Mouse (Mus musculus): ENCODE results near the gene Frmd4a. TPM values are rescaled to one million over a fixed set of nuclear protein-coding genes. Genes with fewer than 3 reads are reported as not detected.
A peak's percentile ranks its signal among the peaks of the same experiment; 100 is the strongest.

The Frmd4a gene
- polyA plus RNA-seq, 1 experiment from 2014 or later = 44.5 TPM

DNA sequence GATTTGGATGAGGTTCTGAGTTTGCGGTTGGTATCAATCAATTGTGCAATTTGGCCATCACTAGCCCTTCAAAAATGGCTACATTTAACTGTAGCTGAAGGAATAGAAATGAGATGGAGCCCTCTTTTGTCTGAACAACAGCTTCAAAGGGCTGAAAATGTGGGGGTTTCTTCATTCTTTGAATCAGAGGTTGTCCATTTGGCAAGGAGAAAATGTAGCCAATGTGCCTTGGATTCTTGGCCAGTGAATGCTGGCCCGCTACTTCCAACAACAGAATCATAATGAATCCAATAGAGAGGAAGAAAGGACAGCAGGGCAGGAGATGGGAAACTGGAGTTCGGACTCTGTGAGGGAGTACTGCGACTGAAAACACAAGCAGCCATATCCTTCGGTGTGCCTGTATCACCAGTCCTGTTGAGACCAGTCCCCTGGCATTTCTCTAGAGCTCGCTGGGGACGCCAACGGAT lies 19.2 kb downstream of the Frmd4a start:
- Histone ChIP-seq H3K36me3 (ENCODE audit: control insufficient read depth, insufficient read depth, low read length) (no peaks in the 10 kb centered on the region), H3K27me3 (ENCODE audit: control insufficient read depth, insufficient read depth, low read length) (no peaks in the 10 kb centered on the region), H3K4me1 (ENCODE audit: control insufficient read depth, insufficient read depth, low read length) (no peaks in the 10 kb centered on the region), H3K27ac (ENCODE audit: low read depth, low read length) (no peak overlapping the region), H3K4me2 (ENCODE audit: low read depth) (no peak overlapping the region), H3K4me3 (ENCODE audit: low read depth, low read length) (no peak overlapping the region), H3K9me3 (ENCODE audit: control insufficient read depth, low read length) (no peaks in the 10 kb centered on the region), H3K9ac (ENCODE audit: low read length) (no peak overlapping the region)
- ATAC-seq (ENCODE audit: insufficient read depth, low FRiP score, low TSS enrichment) = no peak
- DNase-seq (ENCODE audit: low spot score) = no peak
- WGBS = 95% methylated on average over 8 of the region's 8 CpGs

DNA sequence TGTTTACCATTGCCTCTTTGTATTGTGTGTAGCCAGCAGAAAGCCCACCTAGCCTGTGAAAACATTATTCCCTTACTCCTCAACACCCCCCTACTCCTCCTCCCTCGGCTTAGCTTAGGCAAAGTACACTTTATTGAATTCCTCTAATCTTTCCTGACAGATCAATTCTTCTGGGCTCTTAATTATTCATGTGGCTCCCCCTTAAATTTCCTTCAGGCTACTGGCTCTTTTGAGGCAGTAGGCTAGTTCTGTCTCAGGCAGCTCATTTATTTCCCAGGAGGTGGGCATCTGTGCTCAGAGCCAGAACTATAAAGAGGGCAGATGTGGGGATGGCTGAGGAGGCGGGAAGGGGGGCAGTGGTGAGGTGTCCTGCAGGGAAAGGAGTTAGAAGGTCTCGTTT lies 24.5 kb downstream of the Frmd4a start:
- Histone ChIP-seq H3K9ac (ENCODE audit: low read length) (no peak overlapping the region), H3K27ac (ENCODE audit: low read depth, low read length) (no peak overlapping the region), H3K4me2 (ENCODE audit: low read depth) (no peak overlapping the region), H3K9me3 (ENCODE audit: control insufficient read depth, low read length) (no peaks in the 10 kb centered on the region), H3K4me1 (ENCODE audit: control insufficient read depth, insufficient read depth, low read length) (no peaks in the 10 kb centered on the region), H3K27me3 (ENCODE audit: control insufficient read depth, insufficient read depth, low read length) (no peaks in the 10 kb centered on the region), H3K4me3 (ENCODE audit: low read depth, low read length) (no peak overlapping the region), H3K36me3 (ENCODE audit: control insufficient read depth, insufficient read depth, low read length) (no peaks in the 10 kb centered on the region)
- DNase-seq (ENCODE audit: low spot score) = peak; percentile 42
- 20% methylated on average over 3 of the region's 3 CpGs for WGBS
- peak; percentile 78; the same call in 1 of the 2 replicates for ATAC-seq (ENCODE audit: insufficient read depth, low FRiP score, low TSS enrichment)

DNA sequence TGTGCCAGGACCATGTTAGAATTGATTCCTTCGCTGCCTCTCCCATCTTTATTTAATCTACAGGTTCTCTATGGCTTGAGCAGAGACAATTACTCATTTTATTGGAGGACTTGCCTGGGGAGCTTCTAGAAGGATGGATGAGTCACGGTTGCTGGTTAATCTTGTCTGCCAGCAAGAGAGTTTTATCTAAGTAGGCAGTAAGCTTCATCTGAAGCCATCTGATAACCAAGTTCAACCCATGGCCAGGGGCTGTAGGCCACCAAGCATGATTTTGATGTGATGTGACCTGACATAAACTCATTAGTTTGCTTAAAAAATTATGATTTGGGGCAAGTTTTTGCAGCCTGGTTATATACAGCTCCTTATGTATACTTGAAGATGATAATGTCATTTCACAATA lies 38.0 kb downstream of the Frmd4a start:
- Histone ChIP-seq H3K4me2 (ENCODE audit: low read depth) (no peak overlapping the region), H3K4me3 (ENCODE audit: low read depth, low read length) (no peak overlapping the region), H3K36me3 (ENCODE audit: control insufficient read depth, insufficient read depth, low read length) (no peaks in the 10 kb centered on the region), H3K4me1 (ENCODE audit: control insufficient read depth, insufficient read depth, low read length) (no peaks in the 10 kb centered on the region), H3K9me3 (ENCODE audit: control insufficient read depth, low read length) (no peaks in the 10 kb centered on the region), H3K9ac (ENCODE audit: low read length) (no peak overlapping the region), H3K27me3 (ENCODE audit: control insufficient read depth, insufficient read depth, low read length) (no peaks in the 10 kb centered on the region), H3K27ac (ENCODE audit: low read depth, low read length) (no peak overlapping the region)
- ATAC-seq (ENCODE audit: insufficient read depth, low FRiP score, low TSS enrichment) (no peak), DNase-seq (ENCODE audit: low spot score) (no peak)
- WGBS = 85% methylated on average over 2 of the region's 2 CpGs

- Histone ChIP-seq H3K4me1 (ENCODE audit: control insufficient read depth, insufficient read depth, low read length) (no peaks in the 10 kb centered on the region), H3K4me2 (ENCODE audit: low read depth) (no peak overlapping the region), H3K27ac (ENCODE audit: low read depth, low read length) (no peak overlapping the region), H3K36me3 (ENCODE audit: control insufficient read depth, insufficient read depth, low read length) (no peaks in the 10 kb centered on the region), H3K27me3 (ENCODE audit: control insufficient read depth, insufficient read depth, low read length) (no peaks in the 10 kb centered on the region), H3K9ac (ENCODE audit: low read length) (no peak overlapping the region), H3K4me3 (ENCODE audit: low read depth, low read length) (no peak overlapping the region), H3K9me3 (ENCODE audit: control insufficient read depth, low read length) (no peaks in the 10 kb centered on the region)
- 45% methylated on average over 2 of the region's 2 CpGs for WGBS
- DNase-seq (ENCODE audit: low spot score) = no peak
- no peak for ATAC-seq (ENCODE audit: insufficient read depth, low FRiP score, low TSS enrichment)
These were observed 43.2 kb downstream of the Frmd4a start for GRCm38 (mm10) chr2:4060675-4061074.

DNA sequence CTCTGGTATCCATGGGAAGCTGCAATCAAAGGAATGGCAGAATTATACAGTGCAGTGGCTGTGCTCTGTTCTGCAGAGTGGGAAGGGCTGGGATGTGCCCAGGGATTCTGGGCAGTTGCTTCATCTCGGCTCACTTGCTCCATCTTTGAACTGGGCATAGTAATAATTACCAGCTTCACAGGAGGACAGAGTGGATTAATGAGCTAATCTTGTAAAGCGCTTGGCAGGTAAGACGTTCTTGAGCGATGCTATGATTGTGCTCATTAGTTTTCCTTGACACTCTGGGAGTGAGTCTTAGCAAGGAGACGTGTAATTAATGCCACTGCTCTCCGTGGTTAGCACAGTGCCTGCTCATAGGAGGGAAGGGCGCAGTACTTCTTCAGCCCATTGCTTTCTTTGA lies 54.3 kb downstream of the Frmd4a start:
- Histone ChIP-seq H3K9ac (ENCODE audit: low read length) (no peak overlapping the region), H3K4me1 (ENCODE audit: control insufficient read depth, insufficient read depth, low read length) (no peaks in the 10 kb centered on the region), H3K4me3 (ENCODE audit: low read depth, low read length) (no peak overlapping the region), H3K27me3 (ENCODE audit: control insufficient read depth, insufficient read depth, low read length) (no peaks in the 10 kb centered on the region), H3K4me2 (ENCODE audit: low read depth) (no peak overlapping the region), H3K36me3 (ENCODE audit: control insufficient read depth, insufficient read depth, low read length) (no peaks in the 10 kb centered on the region), H3K9me3 (ENCODE audit: control insufficient read depth, low read length) (no peaks in the 10 kb centered on the region), H3K27ac (ENCODE audit: low read depth, low read length) (no peak overlapping the region)
- 68% methylated on average over 7 of the region's 7 CpGs for WGBS
- no peak for DNase-seq (ENCODE audit: low spot score)
- no peak for ATAC-seq (ENCODE audit: insufficient read depth, low FRiP score, low TSS enrichment)

GRCm38 (mm10) chr2:4083877-4084276 lies 66.4 kb downstream of the Frmd4a start:
- no peak overlapping the region for H3K4me2 ChIP-seq (ENCODE audit: low read depth)
- 78% methylated on average over 6 of the region's 6 CpGs for WGBS
- no peaks in the 10 kb centered on the region for H3K27me3 ChIP-seq (ENCODE audit: control insufficient read depth, insufficient read depth, low read length)
- H3K36me3 ChIP-seq (ENCODE audit: control insufficient read depth, insufficient read depth, low read length) = no peaks in the 10 kb centered on the region
- no peaks in the 10 kb centered on the region for H3K4me1 ChIP-seq (ENCODE audit: control insufficient read depth, insufficient read depth, low read length)
- DNase-seq (ENCODE audit: low spot score) (no peak), ATAC-seq (ENCODE audit: insufficient read depth, low FRiP score, low TSS enrichment) (no peak)
- no peak overlapping the region for H3K4me3 ChIP-seq (ENCODE audit: low read depth, low read length)
- H3K27ac ChIP-seq (ENCODE audit: low read depth, low read length) = no peak overlapping the region
- H3K9me3 ChIP-seq (ENCODE audit: control insufficient read depth, low read length) = no peaks in the 10 kb centered on the region
- H3K9ac ChIP-seq (ENCODE audit: low read length) = no peak overlapping the region

DNA sequence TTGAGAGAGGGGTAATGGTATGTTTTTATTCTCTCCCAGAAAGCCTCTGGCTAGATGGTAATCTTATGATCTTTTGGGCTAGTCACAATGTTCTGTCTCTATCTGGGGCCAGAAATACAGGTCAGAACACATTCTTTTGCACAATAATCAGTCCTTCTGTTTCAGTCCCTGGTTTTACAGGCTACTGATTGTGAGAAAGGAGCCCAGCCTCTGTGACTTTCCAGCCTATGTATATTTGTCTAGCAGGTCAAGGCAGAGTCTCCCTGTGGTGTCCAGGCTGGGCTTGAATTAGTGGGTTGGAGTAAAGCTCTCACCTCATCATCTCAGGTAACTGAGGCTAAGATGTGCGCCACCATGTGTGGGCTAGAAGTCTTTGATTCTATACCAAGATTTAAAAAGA lies 80.1 kb downstream of the Frmd4a start:
- Histone ChIP-seq H3K4me3 (ENCODE audit: low read depth, low read length) (no peak overlapping the region), H3K9ac (ENCODE audit: low read length) (no peak overlapping the region), H3K27ac (ENCODE audit: low read depth, low read length) (no peak overlapping the region), H3K27me3 (ENCODE audit: control insufficient read depth, insufficient read depth, low read length) (no peaks in the 10 kb centered on the region), H3K36me3 (ENCODE audit: control insufficient read depth, insufficient read depth, low read length) (no peaks in the 10 kb centered on the region), H3K4me2 (ENCODE audit: low read depth) (no peak overlapping the region), H3K9me3 (ENCODE audit: control insufficient read depth, low read length) (0 out of 2 replicates have a peak, but pooled peaks cover 2% of the 10 kb centered on the region), H3K4me1 (ENCODE audit: control insufficient read depth, insufficient read depth, low read length) (peaks cover 5% of the 10 kb centered on the region)
- WGBS = 82% methylated on average over 1 of the region's 1 CpGs
- no peak for ATAC-seq (ENCODE audit: insufficient read depth, low FRiP score, low TSS enrichment)
- DNase-seq (ENCODE audit: low spot score) = no peak

- no peaks in the 10 kb centered on the region for H3K9me3 ChIP-seq (ENCODE audit: control insufficient read depth, low read length)
- no peaks in the 10 kb centered on the region for H3K27me3 ChIP-seq (ENCODE audit: control insufficient read depth, insufficient read depth, low read length)
- peaks cover 5% of the 10 kb centered on the region for H3K4me1 ChIP-seq (ENCODE audit: control insufficient read depth, insufficient read depth, low read length)
- no peak overlapping the region for H3K27ac ChIP-seq (ENCODE audit: low read depth, low read length)
- no peak overlapping the region for H3K9ac ChIP-seq (ENCODE audit: low read length)
- no peak overlapping the region for H3K4me3 ChIP-seq (ENCODE audit: low read depth, low read length)
- 59% methylated on average over 8 of the region's 8 CpGs for WGBS
- ATAC-seq (ENCODE audit: insufficient read depth, low FRiP score, low TSS enrichment) (0 out of 2 replicates have a peak, but pooled peaks have one; percentile 48), DNase-seq (ENCODE audit: low spot score) (peak; percentile 49)
- H3K4me2 ChIP-seq (ENCODE audit: low read depth) = no peak overlapping the region
- no peaks in the 10 kb centered on the region for H3K36me3 ChIP-seq (ENCODE audit: control insufficient read depth, insufficient read depth, low read length)
These were observed 81.6 kb downstream of the Frmd4a start for GRCm38 (mm10) chr2:4098948-4099776.

GRCm38 (mm10) chr2:4099777-4100104 lies 82.2 kb downstream of the Frmd4a start:
- Histone ChIP-seq H3K4me2 (ENCODE audit: low read depth) (no peak overlapping the region), H3K9ac (ENCODE audit: low read length) (no peak overlapping the region), H3K4me3 (ENCODE audit: low read depth, low read length) (no peak overlapping the region), H3K4me1 (ENCODE audit: control insufficient read depth, insufficient read depth, low read length) (peaks cover 5% of the 10 kb centered on the region), H3K27ac (ENCODE audit: low read depth, low read length) (no peak overlapping the region), H3K36me3 (ENCODE audit: control insufficient read depth, insufficient read depth, low read length) (no peaks in the 10 kb centered on the region), H3K27me3 (ENCODE audit: control insufficient read depth, insufficient read depth, low read length) (no peaks in the 10 kb centered on the region), H3K9me3 (ENCODE audit: control insufficient read depth, low read length) (no peaks in the 10 kb centered on the region)
- ATAC-seq (ENCODE audit: insufficient read depth, low FRiP score, low TSS enrichment) (0 out of 2 replicates have a peak, but pooled peaks have one; percentile 16), DNase-seq (ENCODE audit: low spot score) (peak; percentile 16)

Data from neural tube, embryonic 11.5 days (tissue).